Mouse (Mus musculus) liver, embryonic 14.5 days (tissue): Measurements from ENCODE around the gene Mindy1.

Source experiments
- CTCF ChIP-seq: IDR thresholded peaks from 2 replicates; pipeline ENCODE4 v1.5.1; 2016; ENCODE audit warnings: antibody characterized with exemption, low read depth, control low read depth
- EP300 ChIP-seq: IDR thresholded peaks from 2 replicates; pipeline ENCODE4 v1.6.1; 2016; ENCODE audit warnings: antibody characterized with exemption, low read depth

DNA sequence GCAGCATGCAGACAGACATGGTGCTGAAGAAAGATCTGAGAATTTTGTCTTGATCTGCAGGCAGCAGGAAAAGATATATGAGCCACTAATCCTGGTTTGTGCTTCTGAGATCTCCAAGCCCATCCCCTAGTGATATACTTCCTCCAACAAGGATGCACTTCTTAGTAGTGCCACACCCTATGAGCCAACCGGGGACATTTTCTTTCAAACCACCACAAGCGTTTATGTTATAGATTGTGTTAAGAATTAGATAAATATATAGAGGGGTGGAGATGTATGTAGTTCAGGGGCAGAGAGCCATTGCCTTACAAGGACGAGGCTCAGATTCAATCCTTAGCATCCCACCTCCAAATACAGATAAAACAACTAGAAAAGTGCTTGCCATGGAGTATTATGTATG, 29.4 kb downstream of the Mindy1 start:
- TF ChIP-seq EP300 (no peak), CTCF (no peak)
